Mouse (Mus musculus): ENCODE data around the gene Mgat3. TPM values are rescaled to one million over a fixed set of nuclear protein-coding genes. Genes with fewer than 3 reads are reported as not detected.

The Mgat3 gene
- 12.1 and 13.6 TPM in 2 replicates for polyA plus RNA-seq (2015; fragmentation: Nextera tagmentation; extraction: Ambion mirVana)

GRCm38 (mm10) chr15:80173001-80173771 is at the start of gene Mgat3:
Mgat3 (plus strand) TSS chr15:80173721.
- peaks cover 23% of the 10 kb centered on the region for H3K4me1 ChIP-seq (replicated peaks)
- WGBS = 3% methylated on average over 46 of the region's 85 CpGs
- peak within 1 kb of the TSS; percentile 91 for H3K9ac ChIP-seq
- H3K27ac ChIP-seq = peak within 1 kb of the TSS; percentile 70
- no peaks in the 10 kb centered on the region for H3K36me3 ChIP-seq
- H3K27me3 ChIP-seq (replicated peaks) = no peaks in the 10 kb centered on the region
- H3K4me2 ChIP-seq (replicated peaks) = peak within 1 kb of the TSS; percentile 86
- H3K4me3 ChIP-seq (replicated peaks) = peak within 1 kb of the TSS; percentile 73
- no peaks in the 10 kb centered on the region for H3K9me3 ChIP-seq
- peak; percentile 76 for ATAC-seq

GRCm38 (mm10) chr15:80124651-80125050 is 48.9 kb upstream of the Mgat3 start:
- Histone ChIP-seq H3K36me3 (no peaks in the 10 kb centered on the region), H3K9ac (no peak overlapping the region), H3K4me2 (replicated peaks) (no peak overlapping the region), H3K9me3 (no peaks in the 10 kb centered on the region), H3K4me3 (replicated peaks) (no peak overlapping the region), H3K27ac (no peak overlapping the region), H3K27me3 (replicated peaks) (no peaks in the 10 kb centered on the region), H3K4me1 (replicated peaks) (no peaks in the 10 kb centered on the region)
- ATAC-seq = no peak
- 77% methylated on average over 4 of the region's 4 CpGs for WGBS

GRCm38 (mm10) chr15:80127191-80127590 is 46.3 kb upstream of the Mgat3 start:
- Histone ChIP-seq H3K9ac (no peak overlapping the region), H3K4me3 (replicated peaks) (no peak overlapping the region), H3K27me3 (replicated peaks) (no peaks in the 10 kb centered on the region), H3K36me3 (no peaks in the 10 kb centered on the region), H3K9me3 (no peaks in the 10 kb centered on the region), H3K4me2 (replicated peaks) (no peak overlapping the region), H3K27ac (no peak overlapping the region), H3K4me1 (replicated peaks) (no peaks in the 10 kb centered on the region)
- no peak for ATAC-seq
- WGBS = 52% methylated on average over 1 of the region's 1 CpGs

- no peaks in the 10 kb centered on the region for H3K9me3 ChIP-seq
- 85% methylated on average over 6 of the region's 6 CpGs for WGBS
Measured at GRCm38 (mm10) chr15:80129982-80130381, 43.5 kb upstream of the Mgat3 start.

DNA sequence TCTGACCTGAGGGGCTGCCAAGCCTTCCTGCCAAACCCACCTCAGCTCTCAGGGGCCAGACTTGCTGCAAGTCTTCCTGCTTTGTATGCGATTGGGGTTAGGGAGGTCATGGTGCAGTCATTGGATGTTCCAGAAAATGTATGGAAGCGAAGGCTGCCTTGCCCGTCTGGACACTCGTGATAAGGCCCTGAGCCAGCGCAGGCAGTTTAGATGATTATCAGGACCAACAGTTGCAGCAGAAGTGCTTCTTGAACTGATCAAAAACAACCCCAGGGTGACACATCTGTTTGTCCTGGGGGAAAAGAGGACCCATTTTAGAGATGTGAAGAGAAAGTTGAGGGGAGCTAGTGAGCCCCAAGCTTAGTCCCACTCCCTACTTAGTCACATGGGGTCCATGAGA is 42.8 kb upstream of the Mgat3 start:
- no peaks in the 10 kb centered on the region for H3K36me3 ChIP-seq
- H3K9ac ChIP-seq = no peak overlapping the region
- no peak for ATAC-seq
- no peak overlapping the region for H3K4me3 ChIP-seq (replicated peaks)
- no peaks in the 10 kb centered on the region for H3K27me3 ChIP-seq (replicated peaks)
- H3K9me3 ChIP-seq = no peaks in the 10 kb centered on the region
- H3K27ac ChIP-seq = no peak overlapping the region
- WGBS = 64% methylated on average over 5 of the region's 5 CpGs
- H3K4me1 ChIP-seq (replicated peaks) = peaks cover 14% of the 10 kb centered on the region
- no peak overlapping the region for H3K4me2 ChIP-seq (replicated peaks)

More at GRCm38 (mm10) chr15:80129982-80130381, 43.5 kb upstream of the Mgat3 start:
- no peak overlapping the region for H3K4me2 ChIP-seq (replicated peaks)
- no peaks in the 10 kb centered on the region for H3K27me3 ChIP-seq (replicated peaks)
- no peak overlapping the region for H3K9ac ChIP-seq
- no peaks in the 10 kb centered on the region for H3K36me3 ChIP-seq
- H3K4me3 ChIP-seq (replicated peaks) = no peak overlapping the region
- no peak for ATAC-seq
- H3K27ac ChIP-seq = no peak overlapping the region
- H3K4me1 ChIP-seq (replicated peaks) = peaks cover 12% of the 10 kb centered on the region

DNA sequence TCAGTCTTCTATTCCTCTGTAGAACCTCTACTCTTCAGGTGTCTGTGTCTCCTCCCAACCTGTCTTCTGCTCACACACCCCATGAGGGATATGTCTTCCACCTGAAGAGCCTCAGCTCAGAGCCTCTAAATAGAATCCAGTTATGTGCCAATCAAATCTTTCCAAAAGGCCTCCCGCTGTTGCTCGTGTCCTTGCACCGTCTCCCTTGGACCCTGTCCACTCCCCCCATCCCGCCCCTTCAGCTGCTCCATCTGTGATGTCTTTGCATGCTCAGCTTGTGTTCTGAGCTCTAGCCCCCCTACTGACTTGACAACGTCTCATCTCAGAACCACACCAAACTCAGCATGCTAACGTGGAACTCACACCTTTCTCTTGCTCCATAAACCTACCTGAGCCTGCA is 42.1 kb upstream of the Mgat3 start:
- ATAC-seq = no peak
- WGBS = 76% methylated on average over 6 of the region's 6 CpGs

GRCm38 (mm10) chr15:80132452-80132851 is 41.1 kb upstream of the Mgat3 start:
- 77% methylated on average over 9 of the region's 9 CpGs for WGBS
- H3K4me2 ChIP-seq (replicated peaks) = peak overlapping the region; percentile 87
- H3K9ac ChIP-seq = no peak overlapping the region
- H3K27me3 ChIP-seq (replicated peaks) = no peaks in the 10 kb centered on the region
- H3K4me3 ChIP-seq (replicated peaks) = peak overlapping the region; percentile 67
- H3K9me3 ChIP-seq = no peaks in the 10 kb centered on the region
- H3K4me1 ChIP-seq (replicated peaks) = peaks cover 22% of the 10 kb centered on the region
- no peaks in the 10 kb centered on the region for H3K36me3 ChIP-seq
- H3K27ac ChIP-seq = peak overlapping the region; percentile 99; the same call in 1 of the 2 replicates
- ATAC-seq = no peak

More for the DNA sequence above, 42.1 kb upstream of the Mgat3 start:
- H3K4me2 ChIP-seq (replicated peaks) = no peak overlapping the region
- H3K27ac ChIP-seq = no peak overlapping the region
- H3K9ac ChIP-seq = no peak overlapping the region
- H3K4me3 ChIP-seq (replicated peaks) = no peak overlapping the region
- no peaks in the 10 kb centered on the region for H3K9me3 ChIP-seq
- H3K36me3 ChIP-seq = no peaks in the 10 kb centered on the region
- H3K27me3 ChIP-seq (replicated peaks) = no peaks in the 10 kb centered on the region
- peaks cover 18% of the 10 kb centered on the region for H3K4me1 ChIP-seq (replicated peaks)

GRCm38 (mm10) chr15:80132993-80133586 is 40.4 kb upstream of the Mgat3 start, which contains the start of gene Tab1:
Tab1 (plus strand) TSS chr15:80133127.
- under 1% methylated on average over 59 of the region's 59 CpGs for WGBS
- H3K27ac ChIP-seq = peak within 1 kb of the TSS; percentile 99
- H3K9ac ChIP-seq = peak within 1 kb of the TSS; percentile 84
- no peaks in the 10 kb centered on the region for H3K27me3 ChIP-seq (replicated peaks)
- no peaks in the 10 kb centered on the region for H3K36me3 ChIP-seq
- peak; percentile 95 for ATAC-seq
- H3K4me3 ChIP-seq (replicated peaks) = peak within 1 kb of the TSS; percentile 67
- no peaks in the 10 kb centered on the region for H3K9me3 ChIP-seq
- H3K4me2 ChIP-seq (replicated peaks) = peak within 1 kb of the TSS; percentile 87
- H3K4me1 ChIP-seq (replicated peaks) = peaks cover 28% of the 10 kb centered on the region

DNA sequence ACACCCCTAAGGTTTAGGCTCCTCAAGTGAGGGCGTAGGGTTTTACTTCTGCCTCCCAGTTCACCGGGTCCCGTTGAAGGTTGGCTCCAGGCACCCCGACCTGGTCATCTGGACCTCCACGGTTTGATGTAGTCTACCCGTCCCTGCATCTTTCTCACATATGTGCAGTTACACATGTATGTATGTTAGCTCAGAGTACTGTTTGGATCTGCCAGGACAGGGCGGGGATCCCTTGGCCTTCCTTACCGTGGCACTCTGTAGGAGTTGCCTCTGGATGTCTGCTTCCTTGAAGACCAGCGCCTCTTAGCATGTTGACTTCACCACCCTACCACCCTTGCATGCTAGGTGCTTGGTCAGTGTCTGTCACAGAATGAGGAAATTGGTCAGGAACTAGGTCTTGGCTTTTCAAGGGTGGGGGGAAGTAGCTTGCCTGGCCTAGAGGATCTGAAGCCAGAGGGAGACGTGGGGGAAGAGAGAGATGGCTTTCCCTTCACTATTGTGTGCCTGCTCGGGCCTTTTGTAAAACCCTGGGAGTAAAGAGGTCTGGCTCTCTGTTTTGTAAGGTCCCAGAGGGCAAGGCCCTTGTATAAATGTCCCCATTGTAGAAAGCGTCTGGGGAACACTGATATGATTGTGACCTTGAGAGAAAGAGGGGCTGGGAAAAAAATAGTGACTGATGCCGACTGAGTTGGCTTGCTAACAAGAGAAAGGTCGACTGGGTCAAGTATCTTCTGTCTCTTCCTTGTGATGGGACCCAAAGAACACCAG is 39.7 kb upstream of the Mgat3 start:
- peak overlapping the region; percentile 84 for H3K9ac ChIP-seq
- H3K4me3 ChIP-seq (replicated peaks) = peak overlapping the region; percentile 67
- H3K27me3 ChIP-seq (replicated peaks) = no peaks in the 10 kb centered on the region
- WGBS = 9% methylated on average over 14 of the region's 14 CpGs
- no peaks in the 10 kb centered on the region for H3K9me3 ChIP-seq
- peak; percentile 31 for ATAC-seq
- peak overlapping the region; percentile 87 for H3K4me2 ChIP-seq (replicated peaks)
- no peaks in the 10 kb centered on the region for H3K36me3 ChIP-seq
- peak overlapping the region; percentile 99 for H3K27ac ChIP-seq
- H3K4me1 ChIP-seq (replicated peaks) = peaks cover 28% of the 10 kb centered on the region

- H3K27me3 ChIP-seq (replicated peaks) = no peaks in the 10 kb centered on the region
- H3K9me3 ChIP-seq = no peaks in the 10 kb centered on the region
- WGBS = 49% methylated on average over 9 of the region's 9 CpGs
- ATAC-seq = no peak
- H3K4me3 ChIP-seq (replicated peaks) = peak overlapping the region; percentile 67
- peak overlapping the region; percentile 84 for H3K9ac ChIP-seq
- H3K36me3 ChIP-seq = no peaks in the 10 kb centered on the region
- H3K4me2 ChIP-seq (replicated peaks) = peak overlapping the region; percentile 87
- H3K4me1 ChIP-seq (replicated peaks) = peaks cover 30% of the 10 kb centered on the region
- H3K27ac ChIP-seq = peak overlapping the region; percentile 99
Measured at GRCm38 (mm10) chr15:80134450-80134847, 39.1 kb upstream of the Mgat3 start.

- Histone ChIP-seq H3K4me3 (replicated peaks) (no peak overlapping the region), H3K27me3 (replicated peaks) (no peaks in the 10 kb centered on the region), H3K4me2 (replicated peaks) (no peak overlapping the region), H3K27ac (no peak overlapping the region), H3K4me1 (replicated peaks) (peaks cover 30% of the 10 kb centered on the region), H3K36me3 (no peaks in the 10 kb centered on the region), H3K9me3 (no peaks in the 10 kb centered on the region), H3K9ac (no peak overlapping the region)
- whole genome bisulfite sequencing = 78% methylated on average over 2 of the region's 2 CpGs
- no peak for ATAC-seq
Measured at GRCm38 (mm10) chr15:80135499-80135898, 38.0 kb upstream of the Mgat3 start.

DNA sequence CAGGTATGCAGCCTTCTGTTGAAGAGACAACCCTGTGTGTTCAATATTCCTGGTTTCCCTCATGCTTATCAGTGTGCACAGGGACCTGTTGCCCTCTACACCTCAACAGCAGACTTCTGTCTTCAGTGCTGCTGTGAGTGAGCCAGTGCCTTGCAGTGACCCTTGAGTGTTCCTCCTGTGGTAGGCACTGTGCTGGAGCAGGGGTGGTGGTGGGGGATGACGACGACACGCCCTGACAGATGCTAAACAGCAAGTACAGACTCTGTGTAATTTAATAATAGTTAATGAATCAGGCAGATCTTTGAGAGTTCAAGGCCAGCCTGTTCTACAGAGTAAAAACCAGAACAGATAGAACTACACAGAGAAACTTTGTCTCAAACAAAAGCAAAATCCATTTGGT is 36.9 kb upstream of the Mgat3 start:
- H3K4me3 ChIP-seq (replicated peaks) = no peak overlapping the region
- 92% methylated on average over 3 of the region's 3 CpGs for WGBS
- H3K9ac ChIP-seq = no peak overlapping the region
- no peak for ATAC-seq
- no peaks in the 10 kb centered on the region for H3K27me3 ChIP-seq (replicated peaks)
- H3K9me3 ChIP-seq = no peaks in the 10 kb centered on the region
- 0 out of 2 replicates have a peak overlapping the region, but pooled peaks have one; percentile 20 for H3K27ac ChIP-seq
- 0 out of 2 replicates have a peak, but pooled peaks cover 5% of the 10 kb centered on the region for H3K36me3 ChIP-seq
- peaks cover 30% of the 10 kb centered on the region for H3K4me1 ChIP-seq (replicated peaks)
- H3K4me2 ChIP-seq (replicated peaks) = no peak overlapping the region

Data from intestine, embryonic 15.5 days (tissue).